Mouse (Mus musculus) forebrain, embryonic 12.5 days (tissue): Measurements from ENCODE around the gene Rabgap1l. TPM values are rescaled to one million over a fixed set of nuclear protein-coding genes. Genes with fewer than 3 reads are reported as not detected.

ENCODE experiments used
- ATAC-seq: fragments of 200-750 bp; cut with Nextera tagmentation; 2 replicates; pipeline ENCODE4 v1.8.0; 2017; ENCODE audit warnings: moderate TSS enrichment; ENCODE audit not compliant: low FRiP score
- H3K27ac ChIP-seq: fragments of 300-500 bp; sonication (generic); 2 replicates; pipeline ENCODE4 v1.5.1; 2016; ENCODE audit warnings: mild to moderate bottlenecking
- H3K27me3 ChIP-seq: fragments of 300-500 bp; sonication (generic); 2 replicates; pipeline ENCODE4 v1.6.1; 2016; ENCODE audit warnings: mild to moderate bottlenecking
- H3K36me3 ChIP-seq: fragments of 300-500 bp; sonication (generic); replicated peaks from 2 replicates; pipeline ENCODE4 v1.6.1; 2016; ENCODE audit warnings: mild to moderate bottlenecking
- H3K4me1 ChIP-seq: fragments of 300-500 bp; sonication (generic); 2 replicates; pipeline ENCODE4 v1.6.1; 2016
- H3K4me2 ChIP-seq: fragments of 300-500 bp; sonication (generic); 2 replicates; pipeline ENCODE4 v1.6.1; 2016; ENCODE audit warnings: mild to moderate bottlenecking, moderate library complexity
- H3K4me3 ChIP-seq: fragments of 300-500 bp; sonication (generic); replicated peaks from 2 replicates; pipeline ENCODE4 v1.5.1; 2016; ENCODE audit warnings: mild to moderate bottlenecking
- H3K9ac ChIP-seq: fragments of 300-500 bp; sonication (generic); 2 replicates; pipeline ENCODE4 v1.6.1; 2016; ENCODE audit warnings: mild to moderate bottlenecking
- H3K9me3 ChIP-seq: fragments of 300-500 bp; sonication (generic); 2 replicates; pipeline ENCODE4 v1.6.1; 2016
- WGBS: fragments of 180-500 bp; shearing (Covaris S2); methylation state at CpG from one replicate; pipeline ENCODE4 v1.1.7; 2016; 5-methylcytosine and 5-hydroxymethylcytosine counted together
- polyA plus RNA-seq: library from polyadenylated mRNA; unstranded; fragments of >200 nt; fragmentation: Nextera tagmentation; extraction: Ambion mirVana; gene quantifications from 2 replicates; pipeline ENCODE4 v1.2.1, GENCODE M21; 2016

The Rabgap1l gene
- polyA plus RNA-seq, 1 experiment from 2014 or later = 19.6 TPM

DNA sequence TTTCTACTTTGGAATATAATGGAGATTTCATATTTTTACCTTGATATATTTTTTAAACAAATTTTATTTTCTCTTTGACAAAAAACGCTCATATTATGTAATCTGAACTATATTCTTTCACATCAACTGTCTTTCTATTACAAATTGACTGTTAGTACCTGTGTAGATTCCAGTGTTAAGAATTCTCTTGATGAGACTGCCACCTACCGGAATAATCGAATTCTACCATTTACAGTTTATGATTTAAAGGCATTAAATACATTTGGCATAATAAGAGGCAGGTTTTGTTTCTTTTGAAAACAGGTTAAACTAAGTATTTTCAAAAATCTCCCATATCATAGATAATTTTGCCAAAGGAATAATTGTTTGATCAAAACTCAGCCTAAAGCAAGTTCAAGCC is 75.3 kb downstream of the Rabgap1l start:
- H3K9me3 ChIP-seq = no peaks in the 10 kb centered on the region
- H3K4me1 ChIP-seq = no peaks in the 10 kb centered on the region
- H3K4me3 ChIP-seq = no peak overlapping the region
- no peaks in the 10 kb centered on the region for H3K27me3 ChIP-seq
- no peaks in the 10 kb centered on the region for H3K36me3 ChIP-seq
- no peak overlapping the region for H3K9ac ChIP-seq
- H3K27ac ChIP-seq = no peak overlapping the region
- 18% methylated on average over 3 of the region's 3 CpGs for WGBS
- H3K4me2 ChIP-seq = no peak overlapping the region
- ATAC-seq = no peak; the same call in 1 of the 2 replicates

DNA sequence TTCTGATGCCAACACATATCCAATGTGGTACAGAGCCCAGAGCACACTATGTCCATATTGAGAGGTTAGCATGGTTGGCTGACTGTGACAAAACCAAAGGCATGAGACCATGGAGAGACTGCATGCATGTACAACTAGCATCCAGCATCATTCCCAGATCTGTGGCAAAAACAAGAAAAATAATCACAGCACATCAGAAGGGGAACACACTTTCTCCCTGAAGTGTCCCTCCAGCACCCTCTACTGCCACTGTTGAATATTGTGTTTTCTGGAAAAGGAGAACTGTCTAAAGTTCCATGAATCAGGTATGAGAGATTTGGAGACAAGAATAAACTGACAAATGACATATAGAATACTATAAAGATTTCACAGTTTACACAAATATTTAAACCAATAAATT is 78.3 kb downstream of the Rabgap1l start:
- Histone ChIP-seq H3K36me3 (no peaks in the 10 kb centered on the region), H3K27ac (no peak overlapping the region), H3K9ac (no peak overlapping the region), H3K4me3 (no peak overlapping the region), H3K4me2 (no peak overlapping the region), H3K4me1 (no peaks in the 10 kb centered on the region), H3K27me3 (no peaks in the 10 kb centered on the region), H3K9me3 (no peaks in the 10 kb centered on the region)
- peak; percentile 49; the same call in 1 of the 2 replicates for ATAC-seq

DNA sequence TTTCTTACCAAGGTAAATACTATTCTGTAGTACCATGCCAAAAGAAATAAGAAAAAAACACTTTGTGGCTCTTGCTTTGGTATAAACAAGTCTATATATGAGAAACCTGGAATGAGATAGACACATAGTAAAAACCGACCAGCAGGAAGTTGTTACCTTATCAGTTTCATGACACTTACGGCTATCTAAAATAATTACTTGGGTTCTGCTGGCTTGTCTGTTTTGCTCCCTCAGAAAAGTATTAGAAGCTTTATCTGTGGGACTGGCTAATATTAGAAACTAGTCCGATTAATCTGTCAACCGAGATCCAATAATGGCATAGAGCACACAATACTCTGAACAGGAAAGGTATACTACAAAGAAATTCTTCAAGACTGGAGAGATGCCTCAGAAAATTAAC is 79.1 kb downstream of the Rabgap1l start:
- no peak overlapping the region for H3K27ac ChIP-seq
- H3K4me2 ChIP-seq = no peak overlapping the region
- H3K9ac ChIP-seq = no peak overlapping the region
- WGBS = 90% methylated on average over 4 of the region's 4 CpGs
- H3K27me3 ChIP-seq = no peaks in the 10 kb centered on the region
- ATAC-seq = no peak
- no peak overlapping the region for H3K4me3 ChIP-seq
- no peaks in the 10 kb centered on the region for H3K36me3 ChIP-seq
- no peaks in the 10 kb centered on the region for H3K4me1 ChIP-seq
- no peaks in the 10 kb centered on the region for H3K9me3 ChIP-seq

DNA sequence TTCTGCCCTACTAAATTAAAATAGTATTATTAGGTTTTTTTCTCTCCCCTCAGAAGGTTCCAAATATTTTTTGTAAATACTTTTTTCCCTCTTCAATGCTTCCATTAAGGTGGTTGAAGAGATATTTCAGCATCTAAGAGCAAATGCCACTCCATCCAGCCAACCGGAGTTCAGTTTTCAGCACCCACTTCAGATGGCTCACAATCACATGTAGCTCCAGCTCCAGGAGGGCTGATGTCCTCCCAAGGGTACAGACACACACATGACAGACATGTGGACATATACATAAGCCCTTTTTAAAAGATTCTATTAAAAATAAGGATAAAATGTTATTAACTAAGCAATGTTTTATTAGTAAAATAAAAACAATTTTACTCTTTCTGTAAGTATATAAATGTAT is 79.6 kb downstream of the Rabgap1l start:
- no peak overlapping the region for H3K4me3 ChIP-seq
- no peak overlapping the region for H3K4me2 ChIP-seq
- no peak overlapping the region for H3K27ac ChIP-seq
- H3K27me3 ChIP-seq = no peaks in the 10 kb centered on the region
- WGBS = 97% methylated on average over 1 of the region's 1 CpGs
- no peaks in the 10 kb centered on the region for H3K9me3 ChIP-seq
- no peaks in the 10 kb centered on the region for H3K4me1 ChIP-seq
- no peaks in the 10 kb centered on the region for H3K36me3 ChIP-seq
- no peak overlapping the region for H3K9ac ChIP-seq
- ATAC-seq = no peak

DNA sequence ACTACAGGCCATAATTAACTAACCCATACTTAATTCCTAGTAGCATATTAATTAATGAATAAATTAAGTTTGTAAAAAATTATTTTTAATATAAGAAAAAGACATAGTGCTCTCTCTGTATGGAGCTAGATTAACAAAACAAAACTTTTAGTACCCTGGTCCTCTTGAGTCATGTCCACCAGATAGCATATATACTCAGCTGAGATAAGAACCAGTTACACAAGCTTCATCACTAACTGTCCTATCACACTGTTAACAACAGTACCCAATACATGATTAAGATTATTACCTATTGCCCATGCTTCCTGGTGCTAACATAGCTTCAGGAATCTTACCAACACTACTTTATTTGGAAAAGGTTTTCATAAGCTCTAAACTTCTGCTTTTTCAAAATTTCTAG is 82.5 kb downstream of the Rabgap1l start:
- H3K27ac ChIP-seq = no peak overlapping the region
- H3K9ac ChIP-seq = no peak overlapping the region
- no peaks in the 10 kb centered on the region for H3K36me3 ChIP-seq
- no peaks in the 10 kb centered on the region for H3K9me3 ChIP-seq
- no peak for ATAC-seq
- H3K4me2 ChIP-seq = no peak overlapping the region
- no peaks in the 10 kb centered on the region for H3K27me3 ChIP-seq
- no peaks in the 10 kb centered on the region for H3K4me1 ChIP-seq
- H3K4me3 ChIP-seq = no peak overlapping the region

DNA sequence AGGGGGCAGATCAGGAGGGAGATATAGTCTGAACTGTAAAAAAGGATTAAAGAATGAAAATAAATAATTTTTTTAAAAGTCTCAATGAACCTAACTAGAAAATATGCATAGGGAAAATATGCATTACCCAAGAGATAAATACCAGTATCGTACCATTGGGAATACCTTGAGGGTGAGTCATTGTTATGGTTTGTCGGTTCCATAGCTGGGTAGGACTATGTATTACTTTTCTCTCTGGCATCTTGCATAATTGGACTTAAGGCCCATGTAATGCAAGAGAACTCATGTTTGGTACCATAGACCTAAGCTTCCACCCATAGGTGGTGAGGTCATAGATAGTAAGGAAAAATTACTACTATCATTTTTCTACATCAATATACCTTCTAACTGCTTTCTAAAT is 88.4 kb downstream of the Rabgap1l start:
- Histone ChIP-seq H3K27ac (no peak overlapping the region), H3K9ac (no peak overlapping the region), H3K4me3 (no peak overlapping the region), H3K27me3 (no peaks in the 10 kb centered on the region), H3K36me3 (peaks cover 6% of the 10 kb centered on the region; the same call in 1 of the 2 replicates), H3K4me1 (no peaks in the 10 kb centered on the region), H3K4me2 (no peak overlapping the region), H3K9me3 (no peaks in the 10 kb centered on the region)
- ATAC-seq = no peak
- 95% methylated on average over 2 of the region's 2 CpGs for WGBS

DNA sequence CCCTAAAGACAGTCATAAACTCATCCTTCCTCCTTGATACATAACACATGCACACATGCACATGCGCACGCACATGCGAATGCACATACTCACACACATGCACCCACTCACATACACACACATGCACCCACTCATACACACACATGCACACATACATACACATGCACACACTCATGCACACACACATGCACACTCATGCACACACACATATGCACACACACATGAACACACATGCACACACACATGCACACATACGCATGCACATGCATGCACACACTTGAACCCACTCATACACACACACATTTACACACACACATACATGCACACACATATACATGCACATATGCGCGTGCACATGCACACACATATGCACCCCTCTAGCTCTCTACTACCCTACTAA is 89.2 kb downstream of the Rabgap1l start:
- Histone ChIP-seq H3K9ac (no peak overlapping the region), H3K9me3 (no peaks in the 10 kb centered on the region), H3K36me3 (peaks cover 6% of the 10 kb centered on the region; the same call in 1 of the 2 replicates), H3K27ac (no peak overlapping the region), H3K4me2 (no peak overlapping the region), H3K4me1 (no peaks in the 10 kb centered on the region), H3K4me3 (no peak overlapping the region), H3K27me3 (no peaks in the 10 kb centered on the region)
- no peak for ATAC-seq
- WGBS = 95% methylated on average over 6 of the region's 6 CpGs

DNA sequence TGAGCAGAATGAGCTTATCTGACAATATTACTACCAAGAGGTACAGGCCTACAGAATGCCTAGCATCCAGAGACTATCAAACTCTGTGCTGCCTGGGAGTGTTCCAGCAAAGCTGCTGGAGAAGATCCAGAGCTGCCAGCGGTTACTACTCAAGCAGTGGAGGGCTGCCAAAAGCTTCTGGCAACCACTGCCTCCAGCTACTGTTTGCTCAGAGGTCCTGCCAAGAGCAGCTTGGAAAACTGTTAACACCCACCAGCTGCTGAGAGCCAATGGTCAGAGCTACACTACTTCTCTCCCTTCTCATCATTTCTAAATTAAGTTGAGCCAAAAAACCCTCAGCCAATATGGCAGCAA is 99.9 kb downstream of the Rabgap1l start:
- H3K4me3 ChIP-seq = no peak overlapping the region
- H3K36me3 ChIP-seq = no peaks in the 10 kb centered on the region
- H3K27me3 ChIP-seq = no peaks in the 10 kb centered on the region
- no peak overlapping the region for H3K4me2 ChIP-seq
- H3K27ac ChIP-seq = no peak overlapping the region
- no peak overlapping the region for H3K9ac ChIP-seq
- no peak for ATAC-seq
- no peaks in the 10 kb centered on the region for H3K9me3 ChIP-seq
- no peaks in the 10 kb centered on the region for H3K4me1 ChIP-seq
- 67% methylated on average over 1 of the region's 1 CpGs for WGBS

DNA sequence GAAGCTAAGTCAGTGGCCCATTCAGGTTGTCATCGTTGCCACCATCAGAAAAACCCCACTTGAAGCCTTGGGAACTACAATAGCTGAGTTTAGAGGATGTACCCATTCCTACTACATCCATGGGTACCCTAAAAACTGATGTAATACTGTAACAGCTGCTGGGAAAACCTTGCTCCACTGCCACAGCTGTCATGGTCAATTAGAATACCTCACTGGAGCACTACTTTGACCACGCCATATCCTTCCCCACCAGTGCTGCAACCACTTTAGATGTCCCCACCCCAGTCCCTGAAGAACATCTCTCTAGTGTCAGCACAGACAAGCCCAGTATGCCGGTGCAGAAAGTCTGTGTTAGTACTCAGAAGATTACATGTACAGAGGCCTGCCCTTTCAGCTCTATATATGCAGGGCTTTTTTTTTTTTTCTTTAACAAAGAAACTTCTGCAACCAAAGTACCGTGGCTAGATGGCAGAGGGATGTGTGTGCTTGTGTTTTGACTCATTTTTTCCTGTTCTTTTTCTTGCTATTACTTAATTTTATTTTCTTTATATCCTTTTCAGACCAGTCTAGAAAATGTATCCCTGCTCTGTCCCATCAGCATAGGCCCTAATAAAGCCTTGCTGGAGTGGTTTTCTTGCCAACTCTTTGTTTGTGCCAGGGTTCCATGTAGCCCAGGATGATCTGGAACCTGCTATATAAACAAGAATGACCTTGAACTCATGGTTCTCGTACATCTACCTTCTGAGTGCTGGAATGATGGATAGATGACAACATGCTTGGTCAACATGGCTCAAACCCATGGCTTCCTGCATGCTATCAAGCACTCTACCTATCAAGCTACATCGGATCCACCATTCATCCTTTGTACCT is 100.6 kb downstream of the Rabgap1l start:
- H3K9me3 ChIP-seq = no peaks in the 10 kb centered on the region
- H3K4me2 ChIP-seq = no peak overlapping the region
- H3K4me1 ChIP-seq = no peaks in the 10 kb centered on the region
- no peaks in the 10 kb centered on the region for H3K36me3 ChIP-seq
- no peak overlapping the region for H3K27ac ChIP-seq
- WGBS = 91% methylated on average over 6 of the region's 6 CpGs
- no peak overlapping the region for H3K4me3 ChIP-seq
- ATAC-seq = no peak
- no peaks in the 10 kb centered on the region for H3K27me3 ChIP-seq
- H3K9ac ChIP-seq = no peak overlapping the region

DNA sequence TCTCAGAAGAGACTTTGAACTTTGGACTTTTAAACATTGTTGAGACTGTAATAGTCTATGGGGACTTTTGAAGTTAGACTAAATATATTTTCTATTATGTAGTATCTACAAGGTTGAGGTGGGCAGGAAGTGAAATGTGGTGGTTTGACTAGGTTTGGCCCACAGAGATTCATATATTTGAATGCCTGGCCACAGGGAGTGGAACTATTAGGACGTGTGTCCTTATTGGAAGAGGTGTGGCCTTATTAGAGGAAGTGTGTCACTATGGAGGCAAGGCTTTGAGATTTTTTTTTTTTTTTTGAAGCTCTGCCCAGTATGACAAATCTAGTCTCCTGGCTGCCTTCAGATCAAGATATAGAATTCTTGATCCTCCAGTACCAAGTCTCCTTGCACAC is 101.8 kb downstream of the Rabgap1l start:
- Histone ChIP-seq H3K27ac (no peak overlapping the region), H3K36me3 (no peaks in the 10 kb centered on the region), H3K9ac (no peak overlapping the region), H3K9me3 (no peaks in the 10 kb centered on the region), H3K27me3 (no peaks in the 10 kb centered on the region), H3K4me1 (no peaks in the 10 kb centered on the region), H3K4me3 (no peak overlapping the region), H3K4me2 (no peak overlapping the region)
- 88% methylated on average over 1 of the region's 1 CpGs for WGBS
- no peak for ATAC-seq

DNA sequence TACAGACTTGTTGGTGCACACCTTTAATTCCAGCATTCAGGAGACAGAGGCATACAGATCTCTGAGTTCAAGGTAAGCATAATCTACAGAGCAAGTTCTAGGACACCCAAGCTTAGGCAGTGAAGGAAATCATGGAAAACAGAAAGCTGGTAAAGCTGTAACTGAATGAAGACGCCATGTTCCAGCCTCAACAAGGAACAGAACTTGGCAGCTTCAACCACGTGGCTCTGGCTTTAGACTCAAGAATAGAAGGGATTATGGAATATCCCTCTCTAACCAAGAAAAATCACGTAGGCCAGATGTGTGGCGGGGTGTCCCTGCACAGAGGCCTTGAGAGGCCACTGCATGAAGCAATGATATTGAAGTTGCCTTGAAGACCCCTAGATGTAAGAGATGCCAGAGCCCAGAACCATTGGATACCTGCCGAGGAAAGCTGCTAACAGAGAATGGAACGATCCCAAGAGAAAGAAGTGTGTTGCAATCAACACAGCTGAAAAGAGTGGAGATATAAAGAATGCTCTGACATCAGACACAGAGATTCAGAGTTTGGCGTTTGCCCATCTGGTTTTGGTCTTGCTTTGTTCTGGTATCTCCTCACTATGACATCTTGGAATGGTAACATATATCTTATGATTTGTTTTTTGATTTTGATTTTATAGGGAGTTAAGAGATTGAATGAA is 102.4 kb downstream of the Rabgap1l start:
- no peaks in the 10 kb centered on the region for H3K27me3 ChIP-seq
- no peak overlapping the region for H3K4me2 ChIP-seq
- H3K27ac ChIP-seq = no peak overlapping the region
- no peaks in the 10 kb centered on the region for H3K9me3 ChIP-seq
- no peak for ATAC-seq
- WGBS = 93% methylated on average over 7 of the region's 7 CpGs
- H3K4me3 ChIP-seq = no peak overlapping the region
- no peak overlapping the region for H3K9ac ChIP-seq
- no peaks in the 10 kb centered on the region for H3K4me1 ChIP-seq
- no peaks in the 10 kb centered on the region for H3K36me3 ChIP-seq

DNA sequence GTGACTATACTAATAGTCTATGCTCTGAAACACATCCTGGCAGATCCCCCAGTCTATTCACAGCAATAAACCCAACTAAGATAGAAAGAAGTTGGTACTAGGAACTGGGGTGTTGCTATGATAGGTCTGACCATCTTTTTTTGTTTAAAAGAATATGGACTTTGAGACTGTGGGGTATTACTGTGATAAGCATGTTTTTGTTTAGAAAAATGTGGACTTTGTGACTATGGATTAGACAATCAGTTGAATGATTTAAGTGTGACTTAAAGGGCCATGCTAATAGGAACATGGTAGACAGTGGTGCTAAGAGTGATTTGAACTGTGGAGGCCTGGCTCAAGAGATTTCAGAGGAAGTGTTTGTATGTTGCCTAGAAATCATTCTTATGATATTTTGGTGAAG is 103.5 kb downstream of the Rabgap1l start:
- H3K36me3 ChIP-seq = no peaks in the 10 kb centered on the region
- no peak overlapping the region for H3K9ac ChIP-seq
- H3K4me3 ChIP-seq = no peak overlapping the region
- no peaks in the 10 kb centered on the region for H3K27me3 ChIP-seq
- H3K4me1 ChIP-seq = no peaks in the 10 kb centered on the region
- H3K27ac ChIP-seq = no peak overlapping the region
- no peak overlapping the region for H3K4me2 ChIP-seq
- ATAC-seq = no peak
- no peaks in the 10 kb centered on the region for H3K9me3 ChIP-seq

DNA sequence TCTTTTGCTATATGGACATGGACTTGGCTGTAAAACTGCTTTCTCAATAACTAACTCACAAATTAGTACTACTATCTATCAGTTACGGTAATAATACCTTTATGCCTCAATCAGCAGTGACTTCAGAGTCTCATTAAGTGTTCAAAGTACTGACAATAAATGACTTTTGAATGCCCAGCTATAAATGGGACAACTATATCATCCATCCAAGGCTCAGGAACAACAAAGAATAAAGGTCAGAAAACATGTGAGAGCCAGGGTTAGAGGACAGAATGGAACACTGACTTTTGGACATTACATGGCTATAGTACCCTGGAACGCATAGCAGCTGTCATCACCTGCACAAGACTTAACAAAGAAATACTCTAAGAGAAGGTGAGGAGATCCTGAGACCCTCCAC is 108.8 kb downstream of the Rabgap1l start:
- Histone ChIP-seq H3K4me3 (no peak overlapping the region), H3K9me3 (no peaks in the 10 kb centered on the region), H3K27ac (no peak overlapping the region), H3K4me1 (no peaks in the 10 kb centered on the region), H3K9ac (no peak overlapping the region), H3K36me3 (no peaks in the 10 kb centered on the region), H3K27me3 (no peaks in the 10 kb centered on the region), H3K4me2 (no peak overlapping the region)
- WGBS = 93% methylated on average over 2 of the region's 2 CpGs
- no peak for ATAC-seq
